Mouse (Mus musculus) MEL (cell line): Measurements from ENCODE around the gene Urb2. TPM values are rescaled to one million over a fixed set of nuclear protein-coding genes. Genes with fewer than 3 reads are reported as not detected.
A peak's percentile ranks its signal among the peaks of the same experiment; 100 is the strongest.
"Not testable (repeated sequence)": the region's sequence is repeated elsewhere in the genome, so short reads cannot be mapped to it uniquely, and the experiment has no call there.

Source experiments
- DNase-seq: peaks from one replicate; pipeline ENCODE4 v3.0.0; 2011; ENCODE audit warnings: low read depth, low spot score
- H3K27ac ChIP-seq: 2 replicates; pipeline ENCODE4 v1.5.1; 2012; ENCODE audit warnings: low read depth, mild to moderate bottlenecking, control low read depth, low read length, moderate library complexity; ENCODE audit not compliant: control insufficient read depth
- H3K27me3 ChIP-seq, 2 experiments: fragments of 150-350 bp in 1 of 2; sonication (generic) in 1 of 2; 2 replicates each; pipeline ENCODE4 v1.6.1; 2012; ENCODE audit warnings: low read length in 2 of 2, mild to moderate bottlenecking in 2 of 2, improper control_type of control experiment in 1 of 2, moderate library complexity in 1 of 2; ENCODE audit not compliant: insufficient read depth in 2 of 2, control insufficient read depth in 1 of 2
- H3K36me3 ChIP-seq, 2 experiments: 2 replicates each; pipeline ENCODE4 v1.6.1; 2012 to 2014; ENCODE audit warnings: low read length in 2 of 2, improper control_type of control experiment in 1 of 2, inconsistent platforms in 1 of 2, mild to moderate bottlenecking in 1 of 2; ENCODE audit not compliant: insufficient read depth in 2 of 2, control insufficient read depth in 1 of 2
- H3K4me1 ChIP-seq, 2 experiments: fragments of 150-350 bp in 1 of 2; sonication (generic) in 1 of 2; 2 replicates each; pipeline ENCODE4 v1.6.1; 2012; ENCODE audit warnings: low read length in 2 of 2, improper control_type of control experiment in 1 of 2, mild to moderate bottlenecking in 1 of 2; ENCODE audit not compliant: insufficient read depth in 2 of 2, control insufficient read depth in 1 of 2
- H3K4me3 ChIP-seq, 2 experiments: fragments of 150-350 bp in 1 of 2; sonication (generic) in 1 of 2; 2 replicates each; pipeline ENCODE4 v1.5.1; 2012; ENCODE audit warnings: low read depth in 2 of 2, low read length in 2 of 2, mild to moderate bottlenecking in 2 of 2, moderate library complexity in 2 of 2, control low read depth in 1 of 2, improper control_type of control experiment in 1 of 2; ENCODE audit not compliant: control insufficient read depth in 1 of 2, insufficient read depth in 1 of 2
- H3K79me2 ChIP-seq: 2 replicates; pipeline ENCODE4 v1.6.1; 2012; ENCODE audit warnings: mild to moderate bottlenecking, low read length, moderate library complexity; ENCODE audit not compliant: control insufficient read depth, poor library complexity, insufficient read depth
- H3K9ac ChIP-seq: 2 replicates; pipeline ENCODE4 v1.6.1; 2012; ENCODE audit warnings: low read depth, mild to moderate bottlenecking, control low read depth, low read length, moderate library complexity; ENCODE audit not compliant: control insufficient read depth, poor library complexity, severe bottlenecking
- H3K9me3 ChIP-seq: fragments of 150-350 bp; sonication (generic); replicated peaks from 2 replicates; pipeline ENCODE4 v1.6.1; 2012; ENCODE audit warnings: mild to moderate bottlenecking, low read length, improper control_type of control experiment, moderate library complexity; ENCODE audit not compliant: insufficient read depth
- BHLHE40 ChIP-seq: IDR thresholded peaks from 2 replicates; pipeline ENCODE4 v1.6.1; 2012; ENCODE audit warnings: low read depth, mild to moderate bottlenecking, inconsistent platforms, low read length, improper control_type of control experiment, borderline replicate concordance
- CHD1 ChIP-seq: IDR thresholded peaks from 2 replicates; pipeline ENCODE4 v1.6.1; 2012; ENCODE audit warnings: low read depth, mild to moderate bottlenecking, inconsistent platforms, low read length, improper control_type of control experiment
- CTCF ChIP-seq, 3 experiments: IDR thresholded peaks in 2 of 3; conservative IDR thresholded peaks in 1 of 3; 2 replicates each; pipeline ENCODE4 v1.5.1; 2011 to 2012; ENCODE audit warnings: low read length in 3 of 3, low read depth in 2 of 3, mild to moderate bottlenecking in 2 of 3, improper control_type of control experiment in 1 of 3, inconsistent platforms in 1 of 3, mixed read lengths in 1 of 3, moderate library complexity in 1 of 3; ENCODE audit not compliant: control insufficient read depth in 1 of 3, insufficient read depth in 1 of 3, poor library complexity in 1 of 3, severe bottlenecking in 1 of 3
- EP300 ChIP-seq, 2 experiments: IDR thresholded peaks; 2 replicates each; pipeline ENCODE4 v1.6.1; 2011; ENCODE audit warnings: improper control_type of control experiment in 2 of 2, low read length in 2 of 2, low read depth in 1 of 2, mild to moderate bottlenecking in 1 of 2
- ETS1 ChIP-seq: IDR thresholded peaks from 2 replicates; pipeline ENCODE4 v1.6.1; 2012; ENCODE audit warnings: low read depth, mild to moderate bottlenecking, inconsistent platforms, low read length, improper control_type of control experiment, moderate library complexity
- GABPA ChIP-seq: IDR thresholded peaks from 2 replicates; pipeline ENCODE4 v1.6.1; 2012; ENCODE audit warnings: low read depth, mild to moderate bottlenecking, inconsistent platforms, low read length, improper control_type of control experiment, moderate library complexity
- MAFK ChIP-seq: IDR thresholded peaks from 2 replicates; pipeline ENCODE4 v1.6.1; 2011; ENCODE audit warnings: low read depth, mild to moderate bottlenecking, low read length, improper control_type of control experiment, borderline replicate concordance
- MAX ChIP-seq: IDR thresholded peaks from 2 replicates; pipeline ENCODE4 v1.6.1; 2011; ENCODE audit warnings: low read length, improper control_type of control experiment
- MAZ ChIP-seq: IDR thresholded peaks from 2 replicates; pipeline ENCODE4 v1.6.1; 2012; ENCODE audit warnings: low read depth, mild to moderate bottlenecking, inconsistent platforms, low read length, improper control_type of control experiment
- MEF2A ChIP-seq: IDR thresholded peaks from 2 replicates; pipeline ENCODE4 v1.6.1; 2014; ENCODE audit warnings: low read depth, mild to moderate bottlenecking, inconsistent platforms, low read length, improper control_type of control experiment; ENCODE audit not compliant: poor library complexity, insufficient replicate concordance, severe bottlenecking; ENCODE audit errors: extremely low read depth
- MXI1 ChIP-seq: IDR thresholded peaks from 2 replicates; pipeline ENCODE4 v1.6.1; 2011; ENCODE audit warnings: mild to moderate bottlenecking, low read depth, low read length, improper control_type of control experiment
- MYC ChIP-seq: IDR thresholded peaks from 2 replicates; pipeline ENCODE4 v1.6.1; 2011; ENCODE audit warnings: low read depth, mild to moderate bottlenecking, low read length, improper control_type of control experiment, moderate library complexity
- NRF1 ChIP-seq: IDR thresholded peaks from 2 replicates; pipeline ENCODE4 v1.6.1; 2014; ENCODE audit warnings: low read depth, mild to moderate bottlenecking, inconsistent platforms, low read length, improper control_type of control experiment, moderate library complexity; ENCODE audit not compliant: poor library complexity, insufficient read depth, severe bottlenecking
- POLR2A ChIP-seq, 2 experiments: IDR thresholded peaks; 2 replicates each; pipeline ENCODE4 v1.6.1; 2011 to 2012; ENCODE audit warnings: low read length in 2 of 2, mild to moderate bottlenecking in 2 of 2, control low read depth in 1 of 2, improper control_type of control experiment in 1 of 2, low read depth in 1 of 2, moderate library complexity in 1 of 2; ENCODE audit not compliant: control insufficient read depth in 1 of 2, insufficient read depth in 1 of 2, poor library complexity in 1 of 2
- POLR2AphosphoS5 ChIP-seq: IDR thresholded peaks from 2 replicates; pipeline ENCODE4 v1.6.1; 2012; ENCODE audit warnings: low read depth, borderline replicate concordance, mild to moderate bottlenecking, inconsistent platforms, low read length, moderate library complexity, mixed read lengths
- RAD21 ChIP-seq: IDR thresholded peaks from 2 replicates; pipeline ENCODE4 v1.6.1; 2011; ENCODE audit warnings: mild to moderate bottlenecking, low read depth, low read length, improper control_type of control experiment
- SIN3A ChIP-seq: IDR thresholded peaks from 2 replicates; pipeline ENCODE4 v1.6.1; 2012; ENCODE audit warnings: low read length, improper control_type of control experiment, inconsistent platforms
- TBP ChIP-seq: IDR thresholded peaks from 2 replicates; pipeline ENCODE4 v1.8.0; 2011; ENCODE audit warnings: low read depth, low read length, improper control_type of control experiment
- TCF12 ChIP-seq: IDR thresholded peaks from 2 replicates; pipeline ENCODE4 v1.6.1; 2014; ENCODE audit warnings: low read depth, mild to moderate bottlenecking, inconsistent platforms, low read length, improper control_type of control experiment, moderate library complexity
- ZNF384 ChIP-seq: IDR thresholded peaks from 2 replicates; pipeline ENCODE4 v1.6.1; 2012; ENCODE audit warnings: low read depth, mild to moderate bottlenecking, inconsistent platforms, low read length, improper control_type of control experiment
- polyA plus RNA-seq, 2 experiments: library from polyadenylated mRNA; stranded (reverse) in 1 of 2; unstranded in 1 of 2; fragments of >175 nt in 1 of 2; fragments of >200 nt in 1 of 2; gene quantifications; 2 replicates each; pipeline versions ENCODE4 v1.2.1 to v1.2.4; 2012; ENCODE audit warnings: low replicate concordance in 2 of 2, low read depth in 1 of 2; ENCODE audit not compliant: insufficient read length in 2 of 2, insufficient read depth in 1 of 2, missing spikeins in 1 of 2
- total RNA-seq: library from RNA; depleted of rRNA; stranded (reverse); fragments of 300-350 nt; gene quantifications from 2 replicates; pipeline ENCODE4 v1.2.3, GENCODE M21; 2012

Gene Urb2
- total and polyA plus RNA-seq, 3 experiments = 31.6 to 82.4 (median 39.7) TPM

- H3K27ac ChIP-seq = peak overlapping the region; percentile 85
- no peak for TF ChIP-seq MAFK
- peak; percentile 44; the same call in 1 of the 2 replicates for TF ChIP-seq BHLHE40
- 0 out of 2 replicates have a peak, but pooled peaks have one; percentile 12 for TF ChIP-seq TCF12
- peak; percentile 48; the same call in 1 of the 2 replicates for TF ChIP-seq CHD1
- TF ChIP-seq POLR2A (IDR thresholded peaks at IDR 0.05; ENCODE audit: control insufficient read depth in 1 of 2, insufficient read depth in 1 of 2, low read depth in 1 of 2, low read length in 2 of 2, poor library complexity in 1 of 2) = no peak; a peak in 2 of 4 replicates
- TF ChIP-seq MYC = peak; percentile 64
- peak; percentile 35; the same call in 1 of the 2 replicates for TF ChIP-seq NRF1
- TF ChIP-seq MAX = peak; percentile 73; the same call in 1 of the 2 replicates
- no peak for TF ChIP-seq EP300 (IDR thresholded peaks at IDR 0.05; ENCODE audit: low read depth in 1 of 2, low read length in 2 of 2)
- H3K9me3 ChIP-seq = no peaks in the 10 kb centered on the region
- DNase-seq = peak; percentile 77
- H3K27me3 ChIP-seq = no peaks in the 10 kb centered on the region
- H3K4me1 ChIP-seq = peaks cover 9 to 29% of the 10 kb centered on the region in 2 experiments
- peak overlapping the region; percentile 90 to 100 for H3K4me3 ChIP-seq
- peak overlapping the region; percentile 98 for H3K9ac ChIP-seq
- H3K79me2 ChIP-seq = peaks cover 80% of the 10 kb centered on the region
- H3K36me3 ChIP-seq = peaks cover 25 to 52% of the 10 kb centered on the region in 2 experiments
Observed at GRCm38 (mm10) chr8:124020439-124021236, 670 bp upstream of the Urb2 start.

GRCm38 (mm10) chr8:124026265-124026664 is 5.0 kb downstream of the Urb2 start:
- H3K36me3 ChIP-seq = peaks cover 26 to 48% of the 10 kb centered on the region in 2 experiments
- TF ChIP-seq CTCF (IDR thresholded peaks at IDR 0.05 in 2 of 3, conservative IDR thresholded peaks at IDR 0.05 in 1 of 3; ENCODE audit: control insufficient read depth in 1 of 3, insufficient read depth in 1 of 3, low read depth in 2 of 3, low read length in 3 of 3, poor library complexity in 1 of 3, severe bottlenecking in 1 of 3) (peak in 2 of 3 experiments; percentile 23 to 39; a peak in 3 of 6 replicates), TBP (peak; percentile 97), ZNF384 (peak; percentile 70; the same call in 1 of the 2 replicates)
- TF ChIP-seq, all 39 proteins: peak for 3; not testable (repeated sequence) for 36
- H3K27ac ChIP-seq = not testable (repeated sequence)

GRCm38 (mm10) chr8:124027831-124028230 is 6.5 kb downstream of the Urb2 start:
- TF ChIP-seq CHD1 = no peak
- TF ChIP-seq MAFK = no peak
- TF ChIP-seq RAD21 = no peak
- TF ChIP-seq GABPA = no peak
- no peak for TF ChIP-seq MEF2A
- no peak for TF ChIP-seq POLR2AphosphoS5
- TF ChIP-seq ETS1 = no peak
- TF ChIP-seq BHLHE40 = no peak
- no peak for TF ChIP-seq TCF12
- TF ChIP-seq MXI1 = no peak
- no peak for TF ChIP-seq SIN3A
- TF ChIP-seq MAZ = no peak
- TF ChIP-seq NRF1 = no peak
- H3K27ac ChIP-seq = no peak overlapping the region
- no peak overlapping the region for H3K4me3 ChIP-seq
- H3K36me3 ChIP-seq = peaks cover 25 to 52% of the 10 kb centered on the region in 2 experiments
- H3K27me3 ChIP-seq = no peaks in the 10 kb centered on the region
- no peak overlapping the region for H3K9ac ChIP-seq
- peaks cover 41% of the 10 kb centered on the region for H3K79me2 ChIP-seq
- H3K9me3 ChIP-seq = no peaks in the 10 kb centered on the region
- peaks cover 0 to 5% of the 10 kb centered on the region in 2 experiments; a peak in 3 of 4 replicates for H3K4me1 ChIP-seq
- no peak for DNase-seq

More at GRCm38 (mm10) chr8:124026265-124026664, 5.0 kb downstream of the Urb2 start:
- not testable (repeated sequence) for H3K4me3 ChIP-seq, H3K9ac ChIP-seq, H3K4me1 ChIP-seq, H3K9me3 ChIP-seq, H3K27me3 ChIP-seq
- DNase-seq = peak; percentile 39
- peaks cover 50% of the 10 kb centered on the region for H3K79me2 ChIP-seq
